Mouse (Mus musculus) thymus, adult 2 months (tissue): ENCODE measurements around the gene Nutf2. TPM values are rescaled to one million over a fixed set of nuclear protein-coding genes. Genes with fewer than 3 reads are reported as not detected.

Experiments used
- DNase-seq: peaks from one replicate; pipeline ENCODE4 v3.0.0; 2021
- H3K27ac ChIP-seq: fragments of 200-500 bp; 2 replicates; pipeline ENCODE4 v1.5.1; 2012; ENCODE audit warnings: low read length, control low read depth; ENCODE audit not compliant: control insufficient read depth, insufficient read depth
- H3K27me3 ChIP-seq: fragments of 200-500 bp; 2 replicates; pipeline ENCODE4 v1.6.1; 2012; ENCODE audit warnings: mild to moderate bottlenecking, low read length, moderate library complexity, mixed read lengths; ENCODE audit not compliant: control insufficient read depth, insufficient read depth
- H3K36me3 ChIP-seq: fragments of 200-500 bp; 2 replicates; pipeline ENCODE4 v1.6.1; 2012; ENCODE audit warnings: mild to moderate bottlenecking, low read length, moderate library complexity; ENCODE audit not compliant: control insufficient read depth, insufficient read depth
- H3K4me1 ChIP-seq: fragments of 200-500 bp; replicated peaks from 2 replicates; pipeline ENCODE4 v1.6.1; 2012; ENCODE audit warnings: low read length; ENCODE audit not compliant: control insufficient read depth, insufficient read depth
- H3K4me3 ChIP-seq: fragments of 200-500 bp; 2 replicates; pipeline ENCODE4 v1.5.1; 2012; ENCODE audit warnings: mild to moderate bottlenecking, low read length, control low read depth, moderate library complexity; ENCODE audit not compliant: control insufficient read depth, insufficient read depth
- CTCF ChIP-seq: fragments of 200-500 bp; IDR thresholded peaks from 2 replicates; pipeline ENCODE4 v1.5.1; 2012; ENCODE audit warnings: mild to moderate bottlenecking, control low read depth, low read length, moderate library complexity, borderline replicate concordance; ENCODE audit not compliant: control insufficient read depth, poor library complexity, insufficient read depth; ENCODE audit errors: extremely low read depth
- POLR2A ChIP-seq: fragments of 200-500 bp; IDR thresholded peaks from 2 replicates; pipeline ENCODE4 v1.6.1; 2012; ENCODE audit warnings: mild to moderate bottlenecking, low read length, control low read depth, moderate library complexity; ENCODE audit not compliant: control insufficient read depth, poor library complexity, insufficient read depth; ENCODE audit errors: extremely low read depth
- WGBS: fragments of 180-500 bp; shearing (Covaris S2); methylation state at CpG from one replicate; pipeline ENCODE4 v1.1.7; 2018; 5-methylcytosine and 5-hydroxymethylcytosine counted together
- polyA plus RNA-seq: library from polyadenylated mRNA; depleted of rRNA; stranded (reverse); fragments of >200 nt; gene quantifications from 2 replicates; pipeline ENCODE4 v1.2.3, GENCODE M21; 2012; rRNA removed

The Nutf2 gene
- polyA plus RNA-seq, 1 experiment: 52.4 TPM

DNA sequence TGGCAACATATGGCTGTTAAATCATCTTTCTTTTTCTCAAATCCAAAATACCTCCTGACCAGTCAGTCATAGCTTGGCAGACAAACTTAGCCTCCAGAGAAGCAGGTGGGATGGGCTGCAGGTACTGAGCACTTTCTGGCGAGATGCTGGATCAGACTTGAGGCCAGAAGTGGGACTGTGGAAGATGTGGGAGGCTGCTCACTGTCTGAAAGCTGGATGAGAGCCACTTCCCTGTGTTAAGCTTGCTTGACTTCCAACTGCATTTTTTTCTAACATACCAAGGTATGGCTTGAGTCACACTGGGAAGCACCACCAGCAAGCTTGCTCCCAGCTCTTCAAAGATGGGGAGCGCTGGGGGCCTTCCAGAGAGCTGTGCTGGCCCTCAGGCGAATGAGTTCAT is 64.7 kb downstream of the Nutf2 start:
- TF ChIP-seq POLR2A (no peak), CTCF (no peak)
- Histone ChIP-seq H3K4me3 (no peak overlapping the region), H3K36me3 (peaks cover 6% of the 10 kb centered on the region; the same call in 1 of the 2 replicates), H3K4me1 (no peaks in the 10 kb centered on the region), H3K27me3 (no peaks in the 10 kb centered on the region), H3K27ac (no peak overlapping the region)
- DNase-seq: no peak
- WGBS: 93% methylated on average over 3 of the region's 3 CpGs

Other genes with a start within 250 kb of the Nutf2 start
- gene Ctcf, start 224.0 kb upstream of the Nutf2 start, polyA plus RNA-seq: 67.0 and 89.4 TPM in 2 replicates
- gene Agrp, start 223.2 kb upstream of the Nutf2 start, polyA plus RNA-seq: 0.52 and 1.00 TPM in 2 replicates
- gene Carmil2, start 174.3 kb upstream of the Nutf2 start, polyA plus RNA-seq: 408 and 419 TPM in 2 replicates
- 118 and 122 TPM in 2 replicates for gene Acd, start 159.5 kb upstream of the Nutf2 start, polyA plus RNA-seq
- 29.7 and 30.7 TPM in 2 replicates for gene Pard6a, start 159.4 kb upstream of the Nutf2 start, polyA plus RNA-seq
- not detected in 2 replicates for gene 4933405L10Rik, start 152.9 kb upstream of the Nutf2 start, polyA plus RNA-seq
- 46.7 and 53.9 TPM in 2 replicates for gene Enkd1, start 152.4 kb upstream of the Nutf2 start, polyA plus RNA-seq
- gene Gfod2, start 101.9 kb upstream of the Nutf2 start, polyA plus RNA-seq: 7.3 and 8.5 TPM in 2 replicates
- 47.1 and 53.0 TPM in 2 replicates for gene Ranbp10, start 33.2 kb upstream of the Nutf2 start, polyA plus RNA-seq
- gene Tsnaxip1, start 32.8 kb upstream of the Nutf2 start, polyA plus RNA-seq: 0.05 TPM in 2 replicates
- 53.2 TPM in 2 replicates for gene Cenpt, start 7.3 kb upstream of the Nutf2 start, polyA plus RNA-seq
- gene Thap11, start 5.4 kb upstream of the Nutf2 start, polyA plus RNA-seq: 75.3 and 84.9 TPM in 2 replicates
- gene Edc4, start 20.3 kb downstream of the Nutf2 start, polyA plus RNA-seq: 193 and 207 TPM in 2 replicates
- 5.0 and 5.3 TPM in 2 replicates for gene Nrn1l, start 33.0 kb downstream of the Nutf2 start, polyA plus RNA-seq
- 51.2 and 56.5 TPM in 2 replicates for gene Pskh1, start 39.9 kb downstream of the Nutf2 start, polyA plus RNA-seq
- gene Ctrl, start 73.3 kb downstream of the Nutf2 start, polyA plus RNA-seq: 6.9 and 8.4 TPM in 2 replicates
- 375 and 484 TPM in 2 replicates for gene Psmb10, start 77.9 kb downstream of the Nutf2 start, polyA plus RNA-seq
- 5.3 and 6.0 TPM in 2 replicates for gene Lcat, start 82.8 kb downstream of the Nutf2 start, polyA plus RNA-seq
- 69.3 TPM in 2 replicates for gene Slc12a4, start 105.5 kb downstream of the Nutf2 start, polyA plus RNA-seq
- gene Dpep3, start 118.8 kb downstream of the Nutf2 start, polyA plus RNA-seq: 0.09 TPM in 1 of 2 replicates, not detected in the other
- 19.8 and 22.3 TPM in 2 replicates for gene Dus2, start 130.8 kb downstream of the Nutf2 start, polyA plus RNA-seq
- gene Dpep2nb, start 145.4 kb downstream of the Nutf2 start, polyA plus RNA-seq: not detected in 2 replicates
- 16.7 and 20.3 TPM in 2 replicates for gene Ddx28, start 151.3 kb downstream of the Nutf2 start, polyA plus RNA-seq
- gene Nfatc3, start 198.3 kb downstream of the Nutf2 start, polyA plus RNA-seq: 161 and 186 TPM in 2 replicates